11 mouse cellular contexts compared by ENCODE assay signal in genomic region chr1:20921081-20921528, GRCm38 (mm10). TPM values are rescaled to one million over a fixed set of nuclear protein-coding genes. Genes with fewer than 3 reads are reported as not detected.
DNase-seq lines count a peak whose midpoint lies in the region.
"Had no signal": no experiment of that assay in that cellular context is flagged by ENCODE, and none has a peak within 500 bp of the region (broad histone marks: within the 10 kb centered on the region; RNA-seq: fewer than 3 reads in every experiment).

No protein-coding gene starts in this region.

- intact Hi-C loops in heart, postnatal 14 days (cut with DNase I), result no loop called here

- peak; percentile 13 to 40 for DNase-seq in heart, postnatal 14 days
- DNase-seq in heart, adult 9 months (ENCODE audit: low spot score in 2 of 2), result no peak
- DNase-seq in right cerebral cortex, adult 18-20 months, result peak; percentile 32
- no peak for DNase-seq in right cerebral cortex, postnatal 25 days
- DNase-seq in cerebellum, adult 9-11 months, result peak; percentile 89
- DNase-seq in urinary bladder, adult 18-20 months (ENCODE audit: low spot score in 2 of 2), result no peak
- no peak for DNase-seq in kidney, postnatal 10 days
- DNase-seq: gastrocnemius, postnatal 25 days; kidney, postnatal 4 days; lung, postnatal 10 days; thymus, postnatal 25 days had no signal

RNA-seq across cellular contexts. Expression of gene Efhc1, which starts 30.3 kb away (rescaled TPM):
- 1 to 10 TPM in 1 of 2 experiments, under 1 TPM in 1; 0.71 to 1.6 TPM for total RNA-seq in heart, postnatal 14 days (2021)

RNA-seq across cellular contexts. Expression of gene Paqr8, which starts 30.7 kb away (rescaled TPM):
- total RNA-seq in heart, postnatal 14 days (2021), result 1 to 10 TPM; 2.4 to 3.6 TPM

Comparison
In these comparisons a context has a peak if more than half of its experiments do, and no peak if none do; other contexts are left out.
1. DNase-seq: peak in heart, postnatal 14 days (2 of 2), right cerebral cortex, adult 18-20 months (single experiment) and cerebellum, adult 9-11 months (single experiment); none in heart, adult 9 months (0 of 2), right cerebral cortex, postnatal 25 days (single experiment), urinary bladder, adult 18-20 months (0 of 2) and kidney, postnatal 10 days (single experiment).